Mouse (Mus musculus) liver, postnatal 0 days (tissue): ENCODE results near the gene Insl6.

ENCODE experiments used
- CTCF ChIP-seq: sonication (generic); IDR thresholded peaks from 2 replicates; pipeline ENCODE4 v1.5.1; 2016; ENCODE audit warnings: antibody characterized with exemption, low read depth
- EP300 ChIP-seq: IDR thresholded peaks from 2 replicates; pipeline ENCODE4 v1.6.1; 2016; ENCODE audit warnings: antibody characterized with exemption, low read depth, mild to moderate bottlenecking

- no peak for TF ChIP-seq CTCF
- no peak for TF ChIP-seq EP300
Measured at GRCm38 (mm10) chr19:29371284-29372081, 46.3 kb upstream of the Insl6 start.
